Mouse (Mus musculus): ENCODE measurements at regions not wholly inside any gene's neighbourhood (a gene's known extent, or its start where the extent isn't known, plus 50 kb on each side); places are given as distances from the start of the nearest gene placed in this dataset.

DNA sequence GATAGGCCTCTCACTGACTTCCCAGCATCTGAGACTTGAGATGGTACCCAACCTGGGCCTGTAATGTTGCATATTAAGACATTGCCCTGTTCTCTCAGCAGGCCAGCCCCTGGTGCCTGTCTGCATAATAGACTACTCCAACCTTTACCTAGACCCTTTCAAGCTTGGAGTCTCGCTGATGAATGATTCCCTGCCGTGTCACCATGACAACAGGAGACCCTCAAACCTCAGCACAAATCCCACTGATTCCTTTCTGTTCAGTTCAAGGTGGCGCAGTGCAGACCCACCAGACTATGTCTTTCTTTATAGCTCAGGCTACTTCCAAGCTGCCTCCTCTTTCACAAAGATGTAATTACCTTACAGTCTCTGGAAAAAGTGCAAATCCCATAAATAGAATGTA lies 172.0 kb downstream of the Dcdc2c start:
- Histone ChIP-seq H3K4me1 (ENCODE audit: control insufficient read depth, insufficient read depth, low read length) (peaks cover 14% of the 10 kb centered on the region; the same call in 1 of the 2 replicates), H3K27ac (ENCODE audit: low read length) (no peak overlapping the region), H3K36me3 (ENCODE audit: control insufficient read depth, insufficient read depth, low read length) (no peaks in the 10 kb centered on the region), H3K4me3 (ENCODE audit: low read depth, low read length) (no peak overlapping the region), H3K4me2 (ENCODE audit: low read length) (no peak overlapping the region), H3K27me3 (ENCODE audit: control insufficient read depth, insufficient read depth, low read depth, low read length) (peaks cover 1% of the 10 kb centered on the region; the same call in 1 of the 2 replicates), H3K9ac (ENCODE audit: low read depth, low read length) (no peak overlapping the region), H3K9me3 (replicated peaks; ENCODE audit: control insufficient read depth, low read length, poor library complexity, severe bottlenecking) (no peaks in the 10 kb centered on the region)
- WGBS, result 22% methylated on average over 3 of the region's 3 CpGs
- peak; percentile 53; the same call in 1 of the 2 replicates for ATAC-seq

DNA sequence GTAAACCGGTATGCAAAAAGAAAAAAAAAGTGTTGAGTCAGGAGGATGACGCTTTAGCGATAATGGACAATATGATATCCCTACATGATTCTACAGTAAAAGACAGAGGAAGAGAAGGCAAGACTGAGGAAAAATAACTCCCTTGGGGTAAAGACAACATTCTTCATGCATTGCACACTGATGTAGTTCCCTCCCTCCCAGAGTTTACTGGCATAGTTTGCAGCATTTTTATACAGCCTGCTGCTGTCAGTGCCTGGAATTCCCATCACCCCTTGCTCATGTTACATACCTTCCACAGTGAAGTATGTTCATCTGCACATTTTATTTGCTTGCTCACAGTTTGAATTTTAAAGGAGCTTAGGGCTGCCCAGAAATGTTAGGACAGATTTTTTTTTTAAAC lies 174.2 kb downstream of the Dcdc2c start:
- ATAC-seq, result no peak
- H3K9ac ChIP-seq (ENCODE audit: low read depth, low read length), result no peak overlapping the region
- no peaks in the 10 kb centered on the region for H3K36me3 ChIP-seq (ENCODE audit: control insufficient read depth, insufficient read depth, low read length)
- no peak overlapping the region for H3K4me3 ChIP-seq (ENCODE audit: low read depth, low read length)
- H3K27ac ChIP-seq (ENCODE audit: low read length), result no peak overlapping the region
- no peaks in the 10 kb centered on the region for H3K27me3 ChIP-seq (ENCODE audit: control insufficient read depth, insufficient read depth, low read depth, low read length)
- H3K4me2 ChIP-seq (ENCODE audit: low read length), result no peak overlapping the region
- peaks cover 12% of the 10 kb centered on the region; the same call in 1 of the 2 replicates for H3K4me1 ChIP-seq (ENCODE audit: control insufficient read depth, insufficient read depth, low read length)
- no peaks in the 10 kb centered on the region for H3K9me3 ChIP-seq (replicated peaks; ENCODE audit: control insufficient read depth, low read length, poor library complexity, severe bottlenecking)
- WGBS, result 89% methylated on average over 3 of the region's 3 CpGs

DNA sequence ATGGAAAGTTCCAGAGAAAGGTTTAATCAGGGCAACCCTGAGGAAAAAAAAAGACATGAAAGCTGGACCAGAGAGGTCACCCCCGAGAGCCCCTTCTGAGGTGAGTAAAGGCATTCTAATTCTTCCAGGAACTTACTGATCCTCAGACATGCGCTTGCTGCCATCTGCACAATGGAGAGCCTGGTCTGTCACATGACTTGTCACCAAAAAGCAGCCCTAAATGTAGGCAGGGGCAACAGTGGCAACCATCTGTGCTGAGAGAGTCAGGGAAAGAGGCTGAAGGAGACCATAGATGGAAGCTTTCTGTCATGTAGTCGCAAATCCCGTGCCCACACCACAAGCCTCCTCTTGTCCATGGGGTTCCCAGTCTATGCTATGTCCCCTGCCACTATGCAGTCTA lies 174.8 kb downstream of the Dcdc2c start:
- Histone ChIP-seq H3K9me3 (replicated peaks; ENCODE audit: control insufficient read depth, low read length, poor library complexity, severe bottlenecking) (no peaks in the 10 kb centered on the region), H3K4me3 (ENCODE audit: low read depth, low read length) (no peak overlapping the region), H3K4me1 (ENCODE audit: control insufficient read depth, insufficient read depth, low read length) (peaks cover 12% of the 10 kb centered on the region; the same call in 1 of the 2 replicates), H3K36me3 (ENCODE audit: control insufficient read depth, insufficient read depth, low read length) (no peaks in the 10 kb centered on the region), H3K4me2 (ENCODE audit: low read length) (no peak overlapping the region), H3K9ac (ENCODE audit: low read depth, low read length) (no peak overlapping the region), H3K27ac (ENCODE audit: low read length) (no peak overlapping the region), H3K27me3 (ENCODE audit: control insufficient read depth, insufficient read depth, low read depth, low read length) (no peaks in the 10 kb centered on the region)
- WGBS, result 50% methylated on average over 4 of the region's 4 CpGs
- no peak for ATAC-seq

DNA sequence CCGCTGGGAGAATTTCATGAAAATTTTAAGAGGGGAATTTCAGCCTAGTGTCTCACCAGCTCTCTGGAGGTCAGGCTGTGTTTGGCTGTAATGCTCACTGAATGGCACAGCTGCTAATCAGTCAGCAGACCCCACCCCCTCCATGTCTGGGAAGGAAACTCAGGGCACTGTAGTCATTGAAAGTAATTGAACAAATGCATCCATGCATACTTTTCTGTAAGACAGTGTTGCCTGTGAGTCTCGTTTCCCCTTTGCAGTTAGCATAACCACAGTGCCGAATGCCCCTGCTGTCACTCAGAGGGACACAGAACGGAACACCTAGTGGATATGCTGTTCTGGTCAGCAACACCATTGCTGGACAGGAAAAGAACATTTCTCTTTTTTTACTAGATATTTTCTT lies 175.4 kb downstream of the Dcdc2c start:
- no peak overlapping the region for H3K4me3 ChIP-seq (ENCODE audit: low read depth, low read length)
- no peak overlapping the region for H3K27ac ChIP-seq (ENCODE audit: low read length)
- H3K4me1 ChIP-seq (ENCODE audit: control insufficient read depth, insufficient read depth, low read length), result peaks cover 12% of the 10 kb centered on the region; the same call in 1 of the 2 replicates
- ATAC-seq, result no peak
- no peaks in the 10 kb centered on the region for H3K36me3 ChIP-seq (ENCODE audit: control insufficient read depth, insufficient read depth, low read length)
- H3K9me3 ChIP-seq (replicated peaks; ENCODE audit: control insufficient read depth, low read length, poor library complexity, severe bottlenecking), result no peaks in the 10 kb centered on the region
- no peak overlapping the region for H3K4me2 ChIP-seq (ENCODE audit: low read length)
- H3K9ac ChIP-seq (ENCODE audit: low read depth, low read length), result no peak overlapping the region
- H3K27me3 ChIP-seq (ENCODE audit: control insufficient read depth, insufficient read depth, low read depth, low read length), result no peaks in the 10 kb centered on the region
- WGBS, result 39% methylated on average over 4 of the region's 4 CpGs

DNA sequence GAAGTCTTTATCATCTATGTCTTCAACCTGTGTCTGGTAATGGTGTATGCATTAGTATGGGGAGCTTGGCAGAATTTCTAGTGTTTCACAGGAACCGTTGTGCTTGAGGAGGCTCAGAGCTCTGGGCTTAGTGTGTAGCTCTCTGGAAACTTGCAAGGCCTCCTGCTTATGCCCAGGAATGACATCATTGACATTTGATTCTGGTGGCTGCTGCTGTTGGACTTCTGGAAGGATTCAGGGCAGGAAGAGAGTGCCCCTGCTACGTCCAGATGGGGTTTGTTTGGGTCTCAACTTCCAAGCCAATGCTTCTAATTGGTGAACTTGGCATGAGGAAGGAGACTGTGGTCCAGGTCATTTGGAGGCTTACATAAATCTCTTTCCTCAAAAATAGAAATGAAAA lies 186.9 kb downstream of the Dcdc2c start:
- no peak for ATAC-seq
- Histone ChIP-seq H3K27ac (ENCODE audit: low read length) (no peak overlapping the region), H3K9me3 (replicated peaks; ENCODE audit: control insufficient read depth, low read length, poor library complexity, severe bottlenecking) (no peaks in the 10 kb centered on the region), H3K9ac (ENCODE audit: low read depth, low read length) (no peak overlapping the region), H3K4me2 (ENCODE audit: low read length) (no peak overlapping the region), H3K4me1 (ENCODE audit: control insufficient read depth, insufficient read depth, low read length) (no peaks in the 10 kb centered on the region), H3K4me3 (ENCODE audit: low read depth, low read length) (no peak overlapping the region), H3K27me3 (ENCODE audit: control insufficient read depth, insufficient read depth, low read depth, low read length) (no peaks in the 10 kb centered on the region), H3K36me3 (ENCODE audit: control insufficient read depth, insufficient read depth, low read length) (no peaks in the 10 kb centered on the region)
- WGBS, result 82% methylated on average over 2 of the region's 2 CpGs

DNA sequence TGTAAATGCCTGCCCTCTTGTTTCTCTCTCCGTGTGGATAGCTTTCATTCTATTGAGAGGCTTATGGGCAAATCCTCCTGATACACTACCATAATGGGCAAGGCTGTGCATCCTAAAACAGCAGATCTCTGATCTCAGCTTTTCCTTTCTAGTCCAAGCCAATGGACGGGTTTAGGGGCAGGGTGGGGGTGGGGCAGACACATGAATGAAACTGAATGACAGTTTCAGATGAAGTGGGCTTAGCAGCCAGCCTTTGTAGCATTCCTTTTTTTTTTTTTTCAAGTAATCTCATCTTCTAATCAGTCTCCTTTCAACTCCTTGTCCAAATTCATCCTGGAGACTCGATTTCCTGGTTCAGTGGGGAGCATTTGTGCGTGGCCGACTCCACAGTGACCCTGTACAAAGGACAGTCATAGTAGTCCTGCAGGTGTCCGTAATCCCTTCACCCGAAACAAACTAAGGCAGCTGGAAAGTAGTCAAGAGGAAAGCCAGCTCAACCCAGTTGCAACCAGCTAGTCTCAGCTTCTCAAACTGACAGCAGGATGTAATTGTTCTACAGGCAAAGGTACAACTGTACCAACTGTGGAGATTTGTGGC lies 193.4 kb downstream of the Dcdc2c start:
- ATAC-seq, result no peak
- no peaks in the 10 kb centered on the region for H3K9me3 ChIP-seq (replicated peaks; ENCODE audit: control insufficient read depth, low read length, poor library complexity, severe bottlenecking)
- H3K27me3 ChIP-seq (ENCODE audit: control insufficient read depth, insufficient read depth, low read depth, low read length), result no peaks in the 10 kb centered on the region
- no peaks in the 10 kb centered on the region for H3K36me3 ChIP-seq (ENCODE audit: control insufficient read depth, insufficient read depth, low read length)
- no peak overlapping the region for H3K4me2 ChIP-seq (ENCODE audit: low read length)
- H3K27ac ChIP-seq (ENCODE audit: low read length), result no peak overlapping the region
- H3K4me3 ChIP-seq (ENCODE audit: low read depth, low read length), result no peak overlapping the region
- H3K4me1 ChIP-seq (ENCODE audit: control insufficient read depth, insufficient read depth, low read length), result peaks cover 6% of the 10 kb centered on the region; the same call in 1 of the 2 replicates
- 8% methylated on average over 7 of the region's 7 CpGs for WGBS
- H3K9ac ChIP-seq (ENCODE audit: low read depth, low read length), result no peak overlapping the region

DNA sequence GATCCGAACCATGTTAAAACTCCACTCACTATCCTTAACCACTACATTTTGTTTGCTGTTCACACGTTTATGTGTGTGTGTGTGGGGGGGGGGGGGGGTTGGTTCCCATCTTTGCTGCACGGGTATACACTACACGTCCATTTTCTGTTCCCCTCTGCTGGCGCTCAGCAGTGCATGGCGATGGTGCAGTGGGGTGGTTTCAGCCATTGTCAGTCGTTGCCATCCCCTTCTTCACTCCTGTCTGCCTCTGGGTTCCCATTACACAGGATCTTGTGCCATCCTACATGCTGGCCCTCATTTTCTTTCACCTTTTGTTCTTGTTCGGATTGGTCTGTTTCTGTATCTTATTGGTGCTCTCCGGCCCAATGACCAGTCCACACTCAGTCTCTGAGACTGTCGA lies 194.4 kb downstream of the Dcdc2c start:
- Histone ChIP-seq H3K4me3 (ENCODE audit: low read depth, low read length) (no peak overlapping the region), H3K9me3 (replicated peaks; ENCODE audit: control insufficient read depth, low read length, poor library complexity, severe bottlenecking) (no peaks in the 10 kb centered on the region), H3K27ac (ENCODE audit: low read length) (no peak overlapping the region), H3K4me1 (ENCODE audit: control insufficient read depth, insufficient read depth, low read length) (peaks cover 6% of the 10 kb centered on the region; the same call in 1 of the 2 replicates), H3K27me3 (ENCODE audit: control insufficient read depth, insufficient read depth, low read depth, low read length) (no peaks in the 10 kb centered on the region), H3K4me2 (ENCODE audit: low read length) (no peak overlapping the region), H3K9ac (ENCODE audit: low read depth, low read length) (no peak overlapping the region), H3K36me3 (ENCODE audit: control insufficient read depth, insufficient read depth, low read length) (no peaks in the 10 kb centered on the region)
- no peak for ATAC-seq
- 80% methylated on average over 10 of the region's 10 CpGs for WGBS

DNA sequence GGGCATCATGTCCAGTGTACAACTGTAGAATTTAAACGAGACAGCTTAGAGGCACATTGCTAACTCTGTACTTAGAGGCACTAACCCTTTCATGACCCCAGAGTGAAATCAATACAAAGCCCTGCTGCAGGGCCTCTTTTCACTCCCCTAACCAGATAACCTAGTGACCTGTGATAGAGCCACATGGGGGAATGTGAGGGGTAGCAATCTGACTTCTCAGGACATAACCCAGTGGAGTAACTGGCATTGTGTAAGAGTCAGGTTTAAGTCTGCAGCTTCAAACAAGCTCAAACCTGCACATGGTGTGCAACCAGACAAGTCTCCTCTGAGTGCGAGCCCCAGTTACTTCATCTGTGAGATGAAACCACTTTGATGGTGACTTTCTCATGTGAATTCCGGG lies 199.1 kb downstream of the Dcdc2c start:
- no peaks in the 10 kb centered on the region for H3K4me1 ChIP-seq (ENCODE audit: control insufficient read depth, insufficient read depth, low read length)
- H3K9ac ChIP-seq (ENCODE audit: low read depth, low read length), result no peak overlapping the region
- no peak overlapping the region for H3K4me2 ChIP-seq (ENCODE audit: low read length)
- no peaks in the 10 kb centered on the region for H3K27me3 ChIP-seq (ENCODE audit: control insufficient read depth, insufficient read depth, low read depth, low read length)
- no peak overlapping the region for H3K27ac ChIP-seq (ENCODE audit: low read length)
- 61% methylated on average over 3 of the region's 3 CpGs for WGBS
- H3K9me3 ChIP-seq (replicated peaks; ENCODE audit: control insufficient read depth, low read length, poor library complexity, severe bottlenecking), result no peaks in the 10 kb centered on the region
- no peaks in the 10 kb centered on the region for H3K36me3 ChIP-seq (ENCODE audit: control insufficient read depth, insufficient read depth, low read length)
- no peak for ATAC-seq
- no peak overlapping the region for H3K4me3 ChIP-seq (ENCODE audit: low read depth, low read length)

DNA sequence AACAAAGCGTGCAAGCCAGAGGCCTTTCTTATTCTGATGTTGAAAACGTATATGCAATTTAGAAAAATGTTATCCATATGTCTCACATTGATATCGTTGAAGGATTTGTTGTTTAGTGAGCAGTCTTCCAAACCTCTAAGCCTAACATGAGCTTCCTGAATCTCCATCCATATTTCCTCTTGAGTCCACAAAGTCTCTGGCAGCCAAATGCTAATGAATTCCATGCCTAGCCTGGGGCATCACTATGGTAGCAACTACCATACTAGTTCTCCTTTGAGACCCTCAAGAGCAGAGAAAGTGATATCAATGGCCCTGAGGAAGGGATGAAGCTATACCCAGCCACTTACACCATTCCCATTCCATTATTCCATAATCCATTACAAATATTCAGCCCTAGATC lies 199.6 kb downstream of the Dcdc2c start:
- WGBS, result 91% methylated on average over 3 of the region's 3 CpGs
- ATAC-seq, result no peak
- Histone ChIP-seq H3K4me1 (ENCODE audit: control insufficient read depth, insufficient read depth, low read length) (no peaks in the 10 kb centered on the region), H3K27me3 (ENCODE audit: control insufficient read depth, insufficient read depth, low read depth, low read length) (no peaks in the 10 kb centered on the region), H3K9ac (ENCODE audit: low read depth, low read length) (no peak overlapping the region), H3K36me3 (ENCODE audit: control insufficient read depth, insufficient read depth, low read length) (no peaks in the 10 kb centered on the region), H3K4me3 (ENCODE audit: low read depth, low read length) (no peak overlapping the region), H3K9me3 (replicated peaks; ENCODE audit: control insufficient read depth, low read length, poor library complexity, severe bottlenecking) (no peaks in the 10 kb centered on the region), H3K4me2 (ENCODE audit: low read length) (no peak overlapping the region), H3K27ac (ENCODE audit: low read length) (no peak overlapping the region)
